Comparison of ENCODE assay signal across 14 mouse cellular contexts in genomic region chr2:38403231-38403630, GRCm38 (mm10).
DNase-seq lines count a peak whose midpoint lies in the region; ATAC-seq lines count a peak whose summit lies in the region.
"Had no signal": no experiment of that assay in that cellular context is flagged by ENCODE, and none has a peak within 500 bp of the region (broad histone marks: within the 10 kb centered on the region; RNA-seq: fewer than 3 reads in every experiment).

No protein-coding gene starts in this region.

- no peak overlapping the region for H3K4me2 ChIP-seq in hindbrain, embryonic 13.5 days
- H3K4me2 ChIP-seq: midbrain, embryonic 15.5 days; stomach, embryonic 15.5 days had no signal

- DNase-seq in gastrocnemius, adult 18-20 months (ENCODE audit: low spot score): peak; percentile 72
- DNase-seq in gastrocnemius, postnatal 10 days: no peak
- peak; percentile 72 to 76 for DNase-seq in left cerebral cortex, adult 18-20 months (ENCODE audit: low spot score in 2 of 2)
- peak; percentile 68 for DNase-seq in right cerebral cortex, postnatal 14 days
- no peak for DNase-seq in kidney, postnatal 25 days
- DNase-seq in urinary bladder, postnatal 25 days (ENCODE audit: low spot score): no peak
- DNase-seq: adrenal gland, postnatal 36 days; cerebellum, adult 9-11 months; kidney, postnatal 36 days; lung, adult 2 months had no signal

- no peaks in the 10 kb centered on the region for H3K36me3 ChIP-seq in hindbrain, embryonic 13.5 days
- H3K36me3 ChIP-seq: midbrain, embryonic 15.5 days; stomach, embryonic 15.5 days had no signal

- ATAC-seq in frontal cortex, adult (ENCODE audit: low TSS enrichment): peak; percentile 76
- no peak for ATAC-seq in hindbrain, embryonic 13.5 days (ENCODE audit: low FRiP score)

- H3K9me3 ChIP-seq in hindbrain, embryonic 13.5 days: no peaks in the 10 kb centered on the region
- H3K9me3 ChIP-seq: midbrain, embryonic 15.5 days; stomach, embryonic 15.5 days had no signal

- peaks cover 5% of the 10 kb centered on the region; the same call in 1 of the 2 replicates for H3K4me1 ChIP-seq in hindbrain, embryonic 13.5 days (replicated peaks)
- H3K4me1 ChIP-seq: stomach, embryonic 15.5 days had no signal

- 81% methylated on average over 12 of the region's 12 CpGs for whole genome bisulfite sequencing in hindbrain, embryonic 13.5 days

- peaks cover 9% of the 10 kb centered on the region; the same call in 1 of the 2 replicates for H3K27me3 ChIP-seq in hindbrain, embryonic 13.5 days
- H3K27me3 ChIP-seq: midbrain, embryonic 15.5 days; stomach, embryonic 15.5 days had no signal

- H3K27ac ChIP-seq in hindbrain, embryonic 13.5 days: no peak overlapping the region
- H3K27ac ChIP-seq: midbrain, embryonic 15.5 days; stomach, embryonic 15.5 days had no signal

- no peak overlapping the region for H3K4me3 ChIP-seq in hindbrain, embryonic 13.5 days
- H3K4me3 ChIP-seq: midbrain, embryonic 15.5 days; stomach, embryonic 15.5 days had no signal

- H3K9ac ChIP-seq in hindbrain, embryonic 13.5 days: no peak overlapping the region
- H3K9ac ChIP-seq: midbrain, embryonic 15.5 days; stomach, embryonic 15.5 days had no signal

Comparison
In these comparisons a context has a peak if more than half of its experiments do, and no peak if none do; other contexts are left out.
1. DNase-seq: peak in gastrocnemius, adult 18-20 months (single experiment), left cerebral cortex, adult 18-20 months (2 of 2) and right cerebral cortex, postnatal 14 days (single experiment); none in gastrocnemius, postnatal 10 days (single experiment), kidney, postnatal 25 days (0 of 2) and urinary bladder, postnatal 25 days (single experiment).